Mouse (Mus musculus) neural tube, embryonic 14.5 days (tissue): ENCODE data around the gene Hcrtr1. TPM values are rescaled to one million over a fixed set of nuclear protein-coding genes. Genes with fewer than 3 reads are reported as not detected.
A peak's percentile ranks its signal among the peaks of the same experiment; 100 is the strongest.

Experiments used
- ATAC-seq: fragments of 200-750 bp; cut with Nextera tagmentation; 2 replicates; pipeline ENCODE4 v1.8.0; 2017; ENCODE audit warnings: low read depth, mild to moderate bottlenecking, moderate TSS enrichment, moderate library complexity
- H3K27ac ChIP-seq: fragments of 300-500 bp; sonication (generic); 2 replicates; pipeline ENCODE4 v1.5.1; 2014; ENCODE audit warnings: low read depth, mild to moderate bottlenecking, control low read depth, low read length, moderate library complexity, mixed read lengths
- H3K27me3 ChIP-seq: fragments of 300-500 bp; sonication (generic); 2 replicates; pipeline ENCODE4 v1.6.1; 2014; ENCODE audit warnings: low read length; ENCODE audit not compliant: control insufficient read depth, insufficient read depth
- H3K36me3 ChIP-seq: fragments of 300-500 bp; sonication (generic); 2 replicates; pipeline ENCODE4 v1.6.1; 2014; ENCODE audit warnings: low read length, mixed read lengths; ENCODE audit not compliant: control insufficient read depth, insufficient read depth
- H3K4me1 ChIP-seq: fragments of 300-500 bp; sonication (generic); 2 replicates; pipeline ENCODE4 v1.6.1; 2014; ENCODE audit warnings: low read length; ENCODE audit not compliant: control insufficient read depth, insufficient read depth
- H3K4me2 ChIP-seq: fragments of 300-500 bp; sonication (generic); 2 replicates; pipeline ENCODE4 v1.6.1; 2014; ENCODE audit warnings: mild to moderate bottlenecking, low read depth, low read length, control low read depth
- H3K4me3 ChIP-seq: fragments of 300-500 bp; sonication (generic); 2 replicates; pipeline ENCODE4 v1.5.1; 2014; ENCODE audit warnings: low read depth, low read length, control low read depth, mixed read lengths
- H3K9ac ChIP-seq: fragments of 300-500 bp; sonication (generic); replicated peaks from 2 replicates; pipeline ENCODE4 v1.6.1; 2014; ENCODE audit warnings: low read depth, mild to moderate bottlenecking, control low read depth, low read length, mixed read lengths
- H3K9me3 ChIP-seq: fragments of 300-500 bp; sonication (generic); 2 replicates; pipeline ENCODE4 v1.6.1; 2016; ENCODE audit warnings: low read length; ENCODE audit not compliant: control insufficient read depth
- WGBS: fragments of 180-500 bp; shearing (Covaris S2); extraction: QIAGEN DNeasy Blood & Tissue Kit; methylation state at CpG from one replicate; pipeline ENCODE4 v1.1.7; 2014; 5-methylcytosine and 5-hydroxymethylcytosine counted together
- polyA plus RNA-seq: library from polyadenylated mRNA; unstranded; fragments of >200 nt; fragmentation: Nextera tagmentation; extraction: Ambion mirVana; gene quantifications from 2 replicates; pipeline ENCODE4 v1.2.1, GENCODE M21; 2014

Hcrtr1 gene
- polyA plus RNA-seq, 1 experiment from 2014 or later = 1.8 TPM

DNA sequence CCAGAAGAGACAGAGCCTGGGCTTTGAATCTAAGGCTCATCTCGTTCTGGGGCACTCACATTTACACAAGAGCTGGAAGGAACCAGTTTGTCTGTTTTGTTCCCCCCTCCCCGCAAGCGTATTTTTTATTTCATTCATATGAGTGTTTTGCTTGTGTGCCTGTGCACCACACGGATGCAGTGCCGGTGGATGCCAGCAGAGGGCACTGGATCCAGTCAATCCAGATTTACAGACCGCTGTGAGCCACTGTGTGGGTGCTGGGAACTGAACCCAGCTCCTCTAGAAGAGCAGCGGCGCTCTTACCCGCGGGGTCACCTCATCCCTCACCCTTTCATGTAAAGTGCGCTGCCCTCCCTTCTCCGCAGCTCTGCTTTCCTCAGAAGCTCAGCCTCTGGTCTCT is 35.5 kb downstream of the Hcrtr1 start:
- no peak for ATAC-seq
- Histone ChIP-seq H3K4me2 (no peak overlapping the region), H3K36me3 (no peaks in the 10 kb centered on the region), H3K9me3 (no peaks in the 10 kb centered on the region), H3K9ac (no peak overlapping the region), H3K27ac (no peak overlapping the region), H3K4me1 (peaks cover 7% of the 10 kb centered on the region; the same call in 1 of the 2 replicates), H3K4me3 (no peak overlapping the region), H3K27me3 (no peaks in the 10 kb centered on the region)
- WGBS = 80% methylated on average over 12 of the region's 12 CpGs

DNA sequence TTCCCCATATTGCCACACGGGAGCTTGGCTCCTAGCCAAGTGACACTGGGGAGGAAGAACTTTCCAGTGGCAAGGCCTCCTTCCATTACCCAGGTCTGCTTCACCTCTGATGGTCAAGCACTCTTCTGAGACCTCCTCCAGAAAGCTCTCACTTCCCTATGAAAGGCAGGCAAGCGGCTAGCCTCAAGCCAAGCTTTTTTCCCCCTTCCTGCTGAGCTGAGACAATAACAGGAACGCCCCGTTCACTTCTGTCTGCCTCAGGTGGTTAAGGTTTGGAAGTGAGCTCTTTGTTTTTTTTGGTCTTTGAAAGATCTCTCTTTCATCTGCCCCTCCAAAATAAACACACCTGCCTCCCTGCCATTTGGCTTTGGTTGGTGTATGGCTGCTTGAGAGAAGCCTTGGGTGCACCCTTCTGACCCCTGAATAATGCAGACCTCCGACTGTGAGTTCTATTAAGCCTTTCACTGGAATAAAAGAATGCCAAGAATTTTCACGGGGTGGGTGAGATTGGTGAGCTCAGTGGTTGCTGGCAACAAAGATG is 37.0 kb downstream of the Hcrtr1 start, which contains the start of gene Pef1:
Gene Pef1, plus strand, starts transcription at position 448 of the 541 bp plus-strand sequence.
- Histone ChIP-seq H3K9ac (no peak within 1 kb of the TSS), H3K4me2 (no peak within 1 kb of the TSS), H3K4me1 (no peaks in the 10 kb centered on the region), H3K27ac (no peak within 1 kb of the TSS), H3K9me3 (no peaks in the 10 kb centered on the region), H3K27me3 (no peaks in the 10 kb centered on the region), H3K36me3 (no peaks in the 10 kb centered on the region), H3K4me3 (no peak within 1 kb of the TSS)
- no peak for ATAC-seq
- WGBS = 4% methylated on average over 6 of the region's 6 CpGs

DNA sequence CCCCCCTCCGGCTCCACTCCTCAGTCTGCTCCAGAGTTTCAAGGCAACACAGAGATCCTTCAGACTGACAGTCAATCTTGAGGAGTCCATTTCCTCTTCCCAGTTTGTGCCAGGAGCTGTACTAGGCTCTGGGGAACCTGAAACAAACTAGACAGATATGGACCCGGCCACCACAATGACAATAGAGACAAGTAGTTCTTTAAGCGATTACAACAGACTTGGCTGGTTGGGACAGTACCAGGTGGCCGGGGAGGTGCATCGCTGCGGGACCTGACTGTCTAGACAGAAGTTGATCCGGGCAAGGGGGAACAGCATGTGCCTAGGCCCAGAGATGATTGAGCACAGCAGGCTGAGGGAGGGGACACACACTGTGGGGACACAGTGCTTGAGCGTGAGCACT is 38.0 kb downstream of the Hcrtr1 start:
- H3K27me3 ChIP-seq = no peaks in the 10 kb centered on the region
- 21% methylated on average over 8 of the region's 8 CpGs for WGBS
- no peak overlapping the region for H3K27ac ChIP-seq
- no peak overlapping the region for H3K4me3 ChIP-seq
- H3K4me2 ChIP-seq = no peak overlapping the region
- no peaks in the 10 kb centered on the region for H3K4me1 ChIP-seq
- H3K9ac ChIP-seq = no peak overlapping the region
- H3K9me3 ChIP-seq = no peaks in the 10 kb centered on the region
- ATAC-seq = no peak
- H3K36me3 ChIP-seq = no peaks in the 10 kb centered on the region

DNA sequence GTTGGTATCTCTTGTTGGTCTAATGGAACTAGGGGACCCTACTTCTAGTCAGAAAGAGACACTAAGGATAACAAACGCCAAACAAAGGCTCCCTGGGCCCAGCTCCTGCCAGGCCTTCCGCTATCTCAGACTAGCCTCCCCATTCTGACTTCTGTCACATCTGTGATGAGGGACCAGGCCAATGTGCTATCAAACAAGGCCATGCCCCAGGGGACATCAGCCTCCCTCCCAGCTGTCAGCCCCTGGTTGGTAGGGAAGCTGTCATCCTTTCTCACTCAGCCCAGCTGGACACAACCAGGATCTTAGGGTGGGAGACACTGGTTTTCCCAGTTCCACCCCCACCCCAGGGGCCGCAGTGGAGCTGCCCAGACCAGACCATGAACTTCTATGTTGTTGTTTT is 44.0 kb downstream of the Hcrtr1 start:
- H3K9me3 ChIP-seq = no peaks in the 10 kb centered on the region
- H3K9ac ChIP-seq = no peak overlapping the region
- ATAC-seq = no peak
- no peak overlapping the region for H3K4me3 ChIP-seq
- no peak overlapping the region for H3K4me2 ChIP-seq
- H3K36me3 ChIP-seq = no peaks in the 10 kb centered on the region
- no peaks in the 10 kb centered on the region for H3K4me1 ChIP-seq
- H3K27ac ChIP-seq = no peak overlapping the region
- H3K27me3 ChIP-seq = 0 out of 2 replicates have a peak, but pooled peaks cover 3% of the 10 kb centered on the region
- WGBS = 51% methylated on average over 3 of the region's 3 CpGs

GRCm38 (mm10) chr4:130087293-130087692 is 51.9 kb downstream of the Hcrtr1 start:
- no peaks in the 10 kb centered on the region; the same call in 1 of the 2 replicates for H3K27me3 ChIP-seq
- H3K9ac ChIP-seq = no peak overlapping the region
- no peaks in the 10 kb centered on the region for H3K36me3 ChIP-seq
- no peaks in the 10 kb centered on the region for H3K9me3 ChIP-seq
- 17% methylated on average over 7 of the region's 7 CpGs for WGBS
- no peak overlapping the region for H3K4me3 ChIP-seq
- H3K4me2 ChIP-seq = no peak overlapping the region
- peak; percentile 83 for ATAC-seq
- H3K4me1 ChIP-seq = no peaks in the 10 kb centered on the region
- H3K27ac ChIP-seq = no peak overlapping the region

DNA sequence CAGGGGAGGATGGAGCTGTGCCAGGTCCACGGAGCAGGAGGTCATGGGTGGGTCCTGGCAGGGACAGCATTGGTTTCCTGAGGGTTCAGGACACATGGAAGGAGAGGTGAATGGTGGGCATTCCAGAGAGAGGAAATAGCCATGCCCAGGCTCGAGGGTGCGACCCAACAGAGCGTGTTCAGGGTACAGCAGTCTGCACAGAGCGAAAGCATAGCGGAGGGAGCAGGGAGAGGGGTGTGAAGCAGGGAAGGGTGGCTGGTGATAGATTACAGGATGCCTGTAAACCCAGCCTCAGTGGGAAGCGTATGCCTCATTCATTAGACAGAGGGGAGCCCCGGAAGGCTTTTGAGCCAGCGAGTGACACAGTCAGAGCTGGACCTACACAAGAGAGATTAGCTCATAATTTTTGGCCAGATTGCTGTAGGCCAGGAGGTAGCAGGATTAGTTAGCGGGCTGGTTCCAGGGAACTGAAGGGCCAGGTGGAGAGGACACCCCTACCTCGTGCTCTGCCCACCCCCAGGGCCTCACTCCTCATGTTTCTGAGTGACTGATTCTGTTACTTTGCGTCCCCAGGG is 53.8 kb downstream of the Hcrtr1 start:
- no peaks in the 10 kb centered on the region; the same call in 1 of the 2 replicates for H3K27me3 ChIP-seq
- no peak for ATAC-seq
- no peaks in the 10 kb centered on the region for H3K36me3 ChIP-seq
- H3K4me1 ChIP-seq = 0 out of 2 replicates have a peak, but pooled peaks cover 5% of the 10 kb centered on the region
- WGBS = 67% methylated on average over 12 of the region's 12 CpGs
- H3K4me2 ChIP-seq = no peak overlapping the region
- H3K9me3 ChIP-seq = no peaks in the 10 kb centered on the region
- H3K9ac ChIP-seq = no peak overlapping the region
- no peak overlapping the region for H3K4me3 ChIP-seq
- no peak overlapping the region for H3K27ac ChIP-seq

- 0 out of 2 replicates have a peak, but pooled peaks cover 5% of the 10 kb centered on the region for H3K4me1 ChIP-seq
- WGBS = 63% methylated on average over 6 of the region's 7 CpGs
- no peak overlapping the region for H3K27ac ChIP-seq
- no peak overlapping the region for H3K4me2 ChIP-seq
- no peak for ATAC-seq
- H3K9me3 ChIP-seq = no peaks in the 10 kb centered on the region
- H3K4me3 ChIP-seq = no peak overlapping the region
- no peaks in the 10 kb centered on the region for H3K36me3 ChIP-seq
- H3K27me3 ChIP-seq = no peaks in the 10 kb centered on the region; the same call in 1 of the 2 replicates
- no peak overlapping the region for H3K9ac ChIP-seq
Observed at GRCm38 (mm10) chr4:130084331-130084945, 54.7 kb downstream of the Hcrtr1 start.

DNA sequence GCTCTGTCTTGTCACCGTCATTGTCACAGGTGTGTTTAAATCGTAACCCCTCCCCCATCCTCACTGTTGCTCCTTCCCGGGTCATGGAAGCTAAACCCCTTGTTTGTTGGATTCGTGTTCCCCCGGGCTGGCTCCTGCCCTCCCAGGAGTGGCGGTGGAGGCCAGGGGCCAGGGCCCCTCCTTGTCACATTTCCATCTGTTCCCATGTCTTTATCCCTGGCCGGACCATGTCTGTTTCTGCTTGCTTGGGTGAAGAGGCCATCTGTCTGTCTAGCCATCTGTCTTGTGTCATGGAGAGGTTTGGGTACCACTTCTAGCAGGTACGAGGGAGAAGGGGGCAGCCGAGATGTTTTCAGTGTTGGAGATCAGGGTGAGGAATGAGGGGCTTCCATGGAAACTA is 56.9 kb downstream of the Hcrtr1 start:
- Histone ChIP-seq H3K4me1 (0 out of 2 replicates have a peak, but pooled peaks cover 5% of the 10 kb centered on the region), H3K4me2 (no peak overlapping the region), H3K4me3 (no peak overlapping the region), H3K27ac (no peak overlapping the region), H3K9ac (no peak overlapping the region), H3K36me3 (no peaks in the 10 kb centered on the region), H3K9me3 (no peaks in the 10 kb centered on the region), H3K27me3 (no peaks in the 10 kb centered on the region; the same call in 1 of the 2 replicates)
- no peak for ATAC-seq
- WGBS = 57% methylated on average over 9 of the region's 9 CpGs
